Mouse (Mus musculus): Measurements from ENCODE around the gene Hmgb1.

GRCm38 (mm10) chr5:149080466-149080865 is 103.8 kb downstream of the Hmgb1 start:
- no peak for TF ChIP-seq POLR2A (IDR thresholded peaks at IDR 0.05; ENCODE audit: low read depth, low read length)
- no peak for TF ChIP-seq CTCF (IDR thresholded peaks at IDR 0.05; ENCODE audit: borderline replicate concordance, insufficient read depth, low read length)
